Mouse (Mus musculus) monocyte, adult 2 months (primary cell): ENCODE results near the gene Fam19a1.
"Not testable (repeated sequence)": the region's sequence is repeated elsewhere in the genome, so short reads cannot be mapped to it uniquely, and the experiment has no call there.

Experiments used
- DNase-seq, 2 experiments: peaks; one replicate each; pipeline ENCODE4 v3.0.0; 2022; ENCODE audit warnings: low spot score in 2 of 2, low read depth in 1 of 2

Gene Fam19a1

GRCm38 (mm10) chr6:96112854-96113253 lies at the start of gene Fam19a1:
Gene Fam19a1, plus strand, starts transcription at chr6:96113154.
- DNase-seq: no peak

GRCm38 (mm10) chr6:96071080-96071479 lies 41.9 kb upstream of the Fam19a1 start:
- no peak for DNase-seq

GRCm38 (mm10) chr6:96071567-96071966 lies 41.4 kb upstream of the Fam19a1 start:
- no peak for DNase-seq

GRCm38 (mm10) chr6:96089961-96090360 lies 23.0 kb upstream of the Fam19a1 start:
- no peak for DNase-seq

- DNase-seq: no peak
Observed at GRCm38 (mm10) chr6:96093716-96094115, 19.2 kb upstream of the Fam19a1 start.

GRCm38 (mm10) chr6:96098225-96098624 lies 14.7 kb upstream of the Fam19a1 start:
- DNase-seq: no peak

- no peak for DNase-seq
Observed at GRCm38 (mm10) chr6:96111656-96112055, 1.3 kb upstream of the Fam19a1 start.

- no peak for DNase-seq
Observed at GRCm38 (mm10) chr6:96114151-96114550, 1.2 kb downstream of the Fam19a1 start.

- no peak for DNase-seq
Observed at GRCm38 (mm10) chr6:96116148-96116533, 3.2 kb downstream of the Fam19a1 start.

- DNase-seq: no peak
Observed at GRCm38 (mm10) chr6:96116534-96117272, 3.7 kb downstream of the Fam19a1 start.

- DNase-seq: no peak
Observed at GRCm38 (mm10) chr6:96143326-96143725, 30.4 kb downstream of the Fam19a1 start.

GRCm38 (mm10) chr6:96165403-96165802 lies 52.4 kb downstream of the Fam19a1 start:
- DNase-seq: no peak

GRCm38 (mm10) chr6:96165818-96166379 lies 52.9 kb downstream of the Fam19a1 start, which contains the start of gene 1700123L14Rik:
Gene 1700123L14Rik, minus strand, starts transcription at chr6:96166243.
- no peak for DNase-seq

GRCm38 (mm10) chr6:96167031-96167430 lies 54.1 kb downstream of the Fam19a1 start:
- no peak for DNase-seq

- no peak for DNase-seq
Observed at GRCm38 (mm10) chr6:96173681-96174080, 60.7 kb downstream of the Fam19a1 start.

- DNase-seq: no peak
Observed at GRCm38 (mm10) chr6:96178530-96178929, 65.6 kb downstream of the Fam19a1 start.

GRCm38 (mm10) chr6:96183392-96183791 lies 70.4 kb downstream of the Fam19a1 start:
- no peak for DNase-seq

GRCm38 (mm10) chr6:96186517-96186916 lies 73.6 kb downstream of the Fam19a1 start:
- no peak for DNase-seq

- not testable (repeated sequence) for DNase-seq
Observed at GRCm38 (mm10) chr6:96198991-96199390, 86.0 kb downstream of the Fam19a1 start.

GRCm38 (mm10) chr6:96205395-96205794 lies 92.4 kb downstream of the Fam19a1 start:
- DNase-seq: no peak

- DNase-seq: no peak
Observed at GRCm38 (mm10) chr6:96234806-96235205, 121.9 kb downstream of the Fam19a1 start.

GRCm38 (mm10) chr6:96244320-96244719 lies 131.4 kb downstream of the Fam19a1 start:
- DNase-seq: no peak

- no peak for DNase-seq
Observed at GRCm38 (mm10) chr6:96252001-96252400, 139.0 kb downstream of the Fam19a1 start.
